Mouse (Mus musculus): ENCODE data around the gene Eda.

GRCm38 (mm10) chrX:100401657-100402056, 426.3 kb downstream of the Eda start:
- TF ChIP-seq MXI1 (IDR thresholded peaks at IDR 0.05; ENCODE audit: low read depth, low read length) (no peak), MAFK (IDR thresholded peaks at IDR 0.05; ENCODE audit: insufficient replicate concordance, low read length) (no peak), EP300 (IDR thresholded peaks at IDR 0.05; ENCODE audit: low read length) (no peak), TBP (conservative IDR thresholded peaks at IDR 0.05; ENCODE audit: low read depth, low read length) (no peak), POLR2A (IDR thresholded peaks at IDR 0.05; ENCODE audit: low read depth, low read length) (no peak), CTCF (conservative IDR thresholded peaks at IDR 0.05 in 1 of 2, IDR thresholded peaks at IDR 0.05 in 1 of 2; ENCODE audit: low read depth in 2 of 2, low read length in 2 of 2) (no peak), CHD2 (IDR thresholded peaks at IDR 0.05; ENCODE audit: low read length) (no peak), MEF2A (IDR thresholded peaks at IDR 0.05; ENCODE audit: borderline replicate concordance, low read depth, low read length) (no peak), UBTF (IDR thresholded peaks at IDR 0.05; ENCODE audit: low read depth, low read length) (no peak), KAT2A (IDR thresholded peaks at IDR 0.05; ENCODE audit: insufficient replicate concordance, low read length) (no peak), USF1 (IDR thresholded peaks at IDR 0.05; ENCODE audit: low read depth, low read length) (no peak), ZC3H11A (IDR thresholded peaks at IDR 0.05; ENCODE audit: low read depth, low read length) (no peak)

Data from CH12.LX (cell line).